Mouse (Mus musculus): ENCODE data around the gene Hacd4. TPM values are rescaled to one million over a fixed set of nuclear protein-coding genes. Genes with fewer than 3 reads are reported as not detected.

Gene Hacd4
- polyA plus RNA-seq (2015; fragmentation: Nextera tagmentation; extraction: Ambion mirVana): 12.3 and 18.5 TPM in 2 replicates

GRCm38 (mm10) chr4:88438326-88438989 lies at the start of gene Hacd4:
TSS of gene Hacd4 (minus strand) at chr4:88438928.

Other genes with a start within 250 kb of the Hacd4 start
- not detected in 2 replicates for gene Ifnb1, start 83.8 kb upstream of the Hacd4 start, polyA plus RNA-seq (2015; fragmentation: Nextera tagmentation; extraction: Ambion mirVana)
- gene Ifna15, start 119.3 kb upstream of the Hacd4 start, polyA plus RNA-seq (2015; fragmentation: Nextera tagmentation; extraction: Ambion mirVana): not detected in 2 replicates
- not detected in 2 replicates for gene Ifna14, start 132.9 kb upstream of the Hacd4 start, polyA plus RNA-seq (2015; fragmentation: Nextera tagmentation; extraction: Ambion mirVana)
- not detected in 2 replicates for gene Ifna9, start 153.5 kb upstream of the Hacd4 start, polyA plus RNA-seq (2015; fragmentation: Nextera tagmentation; extraction: Ambion mirVana)
- gene Ifna12, start 164.4 kb upstream of the Hacd4 start, polyA plus RNA-seq (2015; fragmentation: Nextera tagmentation; extraction: Ambion mirVana): not detected in 2 replicates
- gene C87499, start 195.5 kb upstream of the Hacd4 start, polyA plus RNA-seq (2015; fragmentation: Nextera tagmentation; extraction: Ambion mirVana): not detected in 2 replicates
- not detected in 2 replicates for gene Ifna13, start 205.5 kb upstream of the Hacd4 start, polyA plus RNA-seq (2015; fragmentation: Nextera tagmentation; extraction: Ambion mirVana)
- not detected in 2 replicates for gene Ifna16, start 238.0 kb upstream of the Hacd4 start, polyA plus RNA-seq (2015; fragmentation: Nextera tagmentation; extraction: Ambion mirVana)
- not detected in 2 replicates for gene Ifna2, start 245.0 kb upstream of the Hacd4 start, polyA plus RNA-seq (2015; fragmentation: Nextera tagmentation; extraction: Ambion mirVana)